Mouse (Mus musculus): Measurements from ENCODE around the gene Paxx. TPM values are rescaled to one million over a fixed set of nuclear protein-coding genes. Genes with fewer than 3 reads are reported as not detected.

Gene Paxx
- 18.2 and 33.8 TPM in 2 replicates for total RNA-seq (2015; ENCODE audit: low replicate concordance)
- 8.4 and 10.6 TPM in 2 replicates for total RNA-seq (2017; ENCODE audit: low replicate concordance)

GRCm38 (mm10) chr2:25460551-25461309, at the start of gene Paxx:
Gene Paxx, minus strand, starts transcription at chr2:25461094.
- ATAC-seq (replicated peaks; ENCODE audit: low FRiP score, poor library complexity, severe bottlenecking), result peak; percentile 74

- ATAC-seq (replicated peaks; ENCODE audit: low FRiP score, poor library complexity, severe bottlenecking), result no peak
Observed at GRCm38 (mm10) chr2:25509912-25510311, 49.0 kb upstream of the Paxx start.

- no peak for ATAC-seq (replicated peaks; ENCODE audit: low FRiP score, poor library complexity, severe bottlenecking)
Observed at GRCm38 (mm10) chr2:25506964-25507363, 46.1 kb upstream of the Paxx start.

- ATAC-seq (replicated peaks; ENCODE audit: low FRiP score, poor library complexity, severe bottlenecking), result no peak
Observed at GRCm38 (mm10) chr2:25505860-25506259, 45.0 kb upstream of the Paxx start.

DNA sequence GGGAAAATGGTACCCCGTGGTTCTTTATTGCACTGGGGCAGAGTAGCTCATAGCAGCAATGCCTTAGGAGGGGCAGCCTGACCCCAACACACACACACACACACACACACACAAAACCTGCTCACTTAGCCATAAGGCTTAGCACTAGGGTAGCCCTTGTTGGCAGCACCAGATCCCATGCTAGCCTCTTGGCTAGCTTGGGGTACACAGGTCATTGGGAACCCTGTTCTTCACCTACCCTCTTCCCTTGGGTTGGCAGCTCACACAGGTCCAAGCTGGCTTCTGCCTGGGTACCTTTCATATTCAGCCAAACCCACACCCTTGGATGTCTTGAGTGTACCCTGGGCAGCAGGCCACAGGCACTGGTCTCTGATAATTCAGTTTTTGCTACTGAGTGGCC, 44.1 kb upstream of the Paxx start:
- no peak for ATAC-seq (replicated peaks; ENCODE audit: low FRiP score, poor library complexity, severe bottlenecking)

DNA sequence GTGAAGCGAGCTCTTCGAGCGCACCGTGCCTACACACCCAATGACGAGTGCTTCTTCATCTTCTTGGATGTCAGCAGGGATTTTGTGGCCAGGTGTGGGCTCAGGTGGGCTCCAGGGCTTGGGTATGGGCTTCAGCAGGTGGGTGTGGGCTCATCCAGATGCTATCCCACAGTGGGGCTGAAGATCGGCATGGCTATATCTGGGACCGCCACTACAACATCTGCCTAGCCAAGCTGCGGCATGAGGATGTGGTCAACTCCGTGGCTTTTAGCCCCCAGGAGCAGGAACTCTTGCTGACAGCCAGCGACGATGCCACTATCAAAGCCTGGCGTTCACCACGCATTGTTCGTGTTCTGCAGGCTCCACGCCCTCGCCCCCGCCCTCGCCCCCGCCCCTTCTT, 43.6 kb upstream of the Paxx start:
- no peak for ATAC-seq (replicated peaks; ENCODE audit: low FRiP score, poor library complexity, severe bottlenecking)

DNA sequence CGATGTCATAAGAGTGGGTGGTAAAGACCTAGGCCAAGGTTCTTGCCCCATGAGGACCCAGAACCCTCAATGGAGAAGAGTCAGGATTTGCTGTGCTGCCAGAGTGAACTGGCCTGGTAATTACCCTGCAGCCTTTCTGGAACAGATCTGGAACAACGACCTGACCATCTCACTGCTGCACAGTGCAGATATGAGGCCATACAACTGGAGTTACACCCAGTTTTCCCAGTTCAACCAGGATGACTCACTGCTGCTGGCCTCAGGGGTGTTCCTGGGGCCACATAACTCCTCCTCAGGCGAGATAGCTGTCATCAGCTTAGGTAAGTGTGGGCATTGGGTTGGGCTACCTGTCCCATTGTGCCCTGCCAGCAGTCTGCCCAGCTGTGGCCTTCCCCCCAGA, 41.8 kb upstream of the Paxx start:
- ATAC-seq (replicated peaks; ENCODE audit: low FRiP score, poor library complexity, severe bottlenecking), result no peak

DNA sequence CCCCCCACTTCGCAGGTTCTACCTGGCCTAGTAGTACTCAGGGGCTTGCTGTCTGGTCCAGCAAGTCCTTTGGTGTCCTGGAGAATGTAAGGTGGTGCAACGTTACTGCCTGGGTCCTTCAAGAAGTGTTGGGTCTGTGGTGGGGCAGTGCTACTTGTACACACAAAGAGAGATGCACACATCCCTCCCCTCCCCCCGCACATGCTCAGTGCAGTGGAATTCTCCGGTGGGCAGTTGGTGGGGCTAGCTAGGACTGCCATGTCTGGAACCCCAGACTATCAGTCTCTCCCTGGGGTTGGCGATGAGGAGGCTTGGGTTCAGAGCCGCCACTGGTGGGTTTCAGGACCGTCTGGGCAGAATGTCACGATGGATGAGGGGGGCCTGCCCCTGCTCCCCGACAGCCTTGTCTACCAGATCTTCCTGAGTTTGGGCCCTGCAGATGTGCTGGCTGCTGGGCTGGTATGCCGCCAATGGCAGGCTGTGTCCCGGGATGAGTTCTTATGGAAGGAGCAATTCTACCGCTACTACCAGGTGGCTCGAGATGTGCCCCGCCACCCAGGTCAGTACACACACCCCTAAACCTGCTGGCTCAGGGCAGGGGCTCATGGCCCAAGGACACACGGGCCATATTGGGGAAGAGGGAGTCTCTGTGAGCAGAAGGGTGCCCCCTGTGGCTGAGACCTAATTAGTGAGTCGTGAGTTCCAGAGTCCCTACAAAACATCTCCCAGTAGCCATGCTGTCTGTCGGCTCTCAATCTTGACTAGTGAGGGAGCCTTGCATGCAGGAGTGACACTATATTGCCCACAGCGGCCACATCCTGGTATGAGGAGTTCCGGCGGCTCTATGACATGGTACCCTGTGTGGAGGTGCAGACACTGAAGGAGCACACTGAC, 40.9 kb upstream of the Paxx start, which contains the start of gene C8g:
Gene C8g, minus strand, starts transcription at position 127 of the 894 bp plus-strand sequence.
- no peak for ATAC-seq (replicated peaks; ENCODE audit: low FRiP score, poor library complexity, severe bottlenecking)

DNA sequence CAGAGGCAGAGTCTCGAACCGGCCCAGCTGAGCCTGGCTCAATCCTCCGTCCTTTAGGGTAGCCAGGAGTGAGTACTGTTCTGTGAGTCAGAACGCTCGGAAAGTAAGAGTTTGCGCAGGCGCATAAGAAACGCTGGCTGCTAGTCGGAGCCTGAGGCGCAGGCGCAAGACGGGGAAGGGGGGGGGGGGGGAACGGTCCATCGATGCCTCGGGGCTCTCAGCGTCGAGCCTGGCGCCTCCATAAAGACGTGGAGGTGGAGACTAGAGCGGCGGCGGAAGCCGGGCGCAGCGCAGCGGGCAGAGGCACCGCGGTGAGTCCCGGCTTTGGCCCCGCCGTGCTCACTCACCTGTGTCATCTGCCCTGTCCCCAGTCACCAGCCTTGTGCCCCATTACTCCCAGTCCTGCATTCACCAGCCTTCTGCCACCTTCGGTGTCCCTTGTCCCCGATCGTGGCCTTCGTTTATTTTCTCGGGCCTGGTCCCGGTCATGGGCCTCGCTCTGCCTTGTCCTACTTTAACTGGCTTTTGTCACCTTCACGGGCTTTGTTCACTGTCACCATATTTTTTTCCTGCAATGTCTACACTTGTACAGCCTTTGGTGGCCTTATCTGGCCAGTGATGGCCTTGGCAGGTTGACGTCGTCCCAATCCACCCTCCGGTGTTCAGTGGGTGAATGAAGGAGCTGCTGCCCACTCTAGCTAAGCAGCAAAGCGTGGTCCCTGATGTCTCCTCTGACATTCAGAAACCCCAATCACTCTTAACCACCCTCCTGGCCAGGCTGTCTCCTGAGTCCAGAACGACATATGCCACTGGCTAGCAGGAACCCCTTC, 39.9 kb upstream of the Paxx start, which contains the start of gene Fbxw5:
Gene Fbxw5, plus strand, starts transcription at position 175 of the 830 bp plus-strand sequence.
- ATAC-seq (replicated peaks; ENCODE audit: low FRiP score, poor library complexity, severe bottlenecking), result peak; percentile 75

DNA sequence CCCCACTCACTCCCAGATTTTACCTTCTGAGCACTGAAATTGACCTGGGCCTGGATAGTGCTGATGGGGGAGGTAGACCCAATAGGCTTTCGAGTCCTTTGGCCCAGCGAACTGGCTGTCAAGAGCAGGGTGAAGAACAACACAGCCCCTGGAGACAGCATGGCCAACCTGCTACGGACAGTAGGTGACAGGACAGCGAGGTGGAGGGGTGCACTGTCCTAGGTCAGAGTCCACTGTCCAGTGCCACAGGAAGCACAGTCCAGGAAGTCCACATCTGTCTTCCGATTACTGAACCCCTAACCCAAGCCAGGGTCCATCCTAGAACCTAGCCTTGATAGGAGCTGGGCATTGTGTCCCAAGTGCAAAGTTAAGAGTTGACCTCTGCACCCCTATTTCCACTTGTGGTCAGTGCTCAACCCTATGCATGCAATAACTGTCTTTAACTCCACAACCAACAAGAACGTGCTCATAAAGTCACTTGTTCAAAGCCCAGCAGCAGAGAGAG, 39.2 kb upstream of the Paxx start:
- ATAC-seq (replicated peaks; ENCODE audit: low FRiP score, poor library complexity, severe bottlenecking), result peak; percentile 2; the same call in 1 of the 2 replicates

GRCm38 (mm10) chr2:25498622-25499478, 38.0 kb upstream of the Paxx start:
- ATAC-seq (replicated peaks; ENCODE audit: low FRiP score, poor library complexity, severe bottlenecking), result no peak

DNA sequence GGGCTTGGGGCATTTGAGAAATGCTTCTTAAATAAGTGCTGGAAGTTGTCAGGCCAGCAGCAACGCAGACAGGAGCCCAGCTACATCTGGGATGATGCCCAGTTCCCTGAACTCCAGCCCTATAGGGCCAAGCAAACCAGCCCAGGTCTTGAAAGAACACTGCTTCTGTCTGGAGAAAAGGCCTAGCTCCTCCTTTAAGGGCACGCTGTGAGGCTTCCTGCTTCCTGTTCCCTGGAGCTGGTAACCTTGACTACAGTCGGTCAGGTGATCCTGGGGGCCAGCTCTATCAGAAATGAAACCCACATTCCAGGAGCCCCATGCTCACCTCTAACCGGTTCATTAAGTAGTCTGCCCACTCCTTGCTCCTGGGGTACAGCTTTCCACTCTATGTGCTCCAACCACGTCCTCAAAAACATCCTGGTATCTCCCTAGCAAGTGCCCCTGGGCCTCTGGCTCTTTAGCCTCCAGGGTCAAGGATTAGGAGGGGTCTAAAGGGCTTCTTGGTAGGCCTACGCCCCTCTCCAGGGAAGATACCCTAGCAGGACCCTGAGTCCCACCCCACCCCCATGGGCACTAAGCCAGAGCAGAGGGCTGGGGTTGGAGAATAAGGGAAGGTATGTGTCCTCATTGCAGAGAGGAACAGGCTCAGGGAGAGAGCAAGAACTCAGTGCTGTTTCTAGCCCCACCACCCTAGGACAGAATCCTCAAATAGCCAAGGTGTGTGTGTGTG, 37.1 kb upstream of the Paxx start:
- ATAC-seq (replicated peaks; ENCODE audit: low FRiP score, poor library complexity, severe bottlenecking), result no peak

DNA sequence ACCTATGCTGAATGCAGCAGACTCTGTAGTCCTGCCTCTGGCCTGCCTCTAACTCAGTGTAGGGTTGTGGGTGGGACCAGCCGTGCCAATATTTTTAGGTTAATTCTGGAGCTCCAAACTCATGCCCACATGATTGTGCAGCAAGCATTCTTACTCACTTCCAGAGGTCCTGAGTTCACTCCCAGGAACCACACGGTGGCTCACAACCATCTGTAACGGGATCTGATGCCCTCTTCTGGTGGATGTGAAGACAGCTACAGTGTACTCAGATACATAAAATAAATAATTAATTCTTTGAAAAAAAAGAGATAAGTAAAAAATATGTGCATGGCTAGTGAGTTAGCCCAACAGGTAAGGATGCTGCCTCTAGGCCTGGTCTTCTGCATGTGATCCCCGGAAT, 35.6 kb upstream of the Paxx start:
- ATAC-seq (replicated peaks; ENCODE audit: low FRiP score, poor library complexity, severe bottlenecking), result no peak

DNA sequence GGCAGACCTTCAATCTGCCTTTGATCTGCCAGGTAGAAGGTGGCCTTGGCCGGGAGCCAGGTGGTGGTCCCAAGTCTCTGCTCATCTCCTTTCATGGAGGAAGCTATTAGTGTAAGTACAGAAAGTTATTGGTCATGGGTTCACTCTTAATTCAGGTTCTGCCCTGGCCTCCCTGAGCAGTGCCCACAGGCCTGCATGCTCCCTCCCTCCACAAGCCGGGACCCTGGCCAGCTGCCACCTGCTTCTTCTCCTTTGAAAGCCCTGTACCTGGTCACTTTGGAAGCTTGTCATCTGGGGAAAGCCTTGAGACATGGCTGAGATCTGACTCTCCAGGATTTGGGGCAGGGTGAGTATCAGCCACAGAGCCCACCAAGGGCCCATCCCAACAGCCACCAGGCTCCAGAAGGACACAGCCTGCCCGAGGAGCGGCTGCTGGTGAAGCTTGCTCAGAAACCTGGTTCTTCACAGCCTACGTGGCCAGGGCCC, 32.6 kb upstream of the Paxx start, which contains the start of gene Lcn12:
Gene Lcn12, minus strand, starts transcription at position 436 of the 486 bp plus-strand sequence.
- ATAC-seq (replicated peaks; ENCODE audit: low FRiP score, poor library complexity, severe bottlenecking), result no peak

GRCm38 (mm10) chr2:25492988-25493387, 32.1 kb upstream of the Paxx start:
- ATAC-seq (replicated peaks; ENCODE audit: low FRiP score, poor library complexity, severe bottlenecking), result no peak

GRCm38 (mm10) chr2:25488671-25489068, 27.8 kb upstream of the Paxx start:
- no peak for ATAC-seq (replicated peaks; ENCODE audit: low FRiP score, poor library complexity, severe bottlenecking)

DNA sequence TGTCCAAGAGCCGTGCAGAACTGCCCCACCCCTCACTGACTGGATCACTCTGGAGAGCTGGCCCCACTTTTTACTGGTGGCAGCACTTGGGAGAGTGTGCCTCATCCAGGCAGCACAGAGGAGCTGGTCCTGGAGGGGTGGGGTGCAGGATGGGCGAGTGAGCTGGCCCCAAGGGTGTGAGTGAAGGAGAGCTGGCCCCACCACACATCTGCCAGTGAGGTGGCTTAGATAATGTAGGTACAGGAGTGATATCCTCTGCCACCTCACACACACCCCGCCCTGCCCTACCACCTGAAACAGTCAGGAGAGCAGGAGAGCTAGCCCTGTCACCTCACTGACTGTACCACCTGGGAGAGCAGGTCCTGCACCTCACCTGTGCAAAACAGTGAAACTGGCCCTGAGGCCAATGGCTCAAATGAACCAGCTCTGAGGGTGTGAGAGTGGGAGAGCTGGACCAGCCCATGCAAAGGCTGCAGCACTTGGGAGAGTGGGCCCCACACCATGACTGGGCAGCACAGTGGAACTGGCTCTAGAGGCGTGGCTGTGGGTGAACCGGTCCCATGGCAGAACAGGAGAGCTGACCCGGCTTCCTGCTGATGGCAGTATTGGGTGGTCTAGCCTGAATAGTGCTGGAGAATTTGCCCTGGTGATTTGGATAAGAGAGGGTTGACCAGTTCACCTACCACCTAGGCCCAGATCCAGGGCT, 27.2 kb upstream of the Paxx start:
- no peak for ATAC-seq (replicated peaks; ENCODE audit: low FRiP score, poor library complexity, severe bottlenecking)
